Mouse (Mus musculus): ENCODE data around the gene Enpp5.

DNA sequence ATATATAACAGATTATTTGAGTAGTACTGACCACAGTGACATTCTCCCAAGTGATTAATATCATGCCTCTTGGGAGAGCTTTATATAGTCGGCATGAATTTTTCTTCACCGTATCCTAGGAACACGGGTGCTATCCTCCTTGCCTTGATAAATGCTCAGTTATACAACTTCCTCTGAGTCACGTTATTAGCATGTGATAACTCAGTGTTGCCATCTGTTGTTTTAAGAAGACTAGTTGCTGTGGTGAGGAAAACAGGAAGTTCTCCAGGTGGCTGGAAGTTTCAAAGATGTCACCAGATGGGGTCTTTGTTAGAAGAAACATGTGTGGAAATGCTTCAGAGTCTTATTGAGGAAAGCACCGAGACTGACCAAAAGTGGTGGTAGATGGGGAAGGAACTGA, 49.0 kb upstream of the Enpp5 start:
- TF ChIP-seq CTCF (conservative IDR thresholded peaks at IDR 0.05; ENCODE audit: low read length): no peak
- no peak for TF ChIP-seq NANOG (IDR thresholded peaks at IDR 0.05; ENCODE audit: borderline replicate concordance, low read length)
